Mouse (Mus musculus): ENCODE results near the gene Med12. TPM values are rescaled to one million over a fixed set of nuclear protein-coding genes. Genes with fewer than 3 reads are reported as not detected.

Gene Med12
- total and polyA plus RNA-seq, 2 experiments from 2014 or later, result 12.8 to 47.2 TPM

DNA sequence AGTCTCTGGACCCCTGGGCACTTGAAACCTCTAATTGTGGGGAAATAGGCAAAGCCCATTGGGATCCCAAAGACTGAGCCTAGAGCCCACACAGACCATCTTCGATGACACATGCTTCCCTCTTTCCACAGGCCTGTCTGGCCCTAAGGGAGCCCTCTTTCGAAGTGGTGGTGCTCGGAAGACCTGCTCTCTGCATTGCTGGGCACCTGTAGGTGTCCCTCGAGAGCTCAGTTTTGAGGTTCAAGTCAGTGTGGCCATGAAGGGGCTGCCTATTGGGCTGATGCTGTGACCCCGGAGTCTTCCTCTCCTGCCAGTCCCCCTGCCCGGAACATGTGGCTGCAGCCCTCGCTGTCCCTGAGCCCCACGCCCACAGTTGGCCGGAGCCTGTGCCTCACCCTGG is 27.8 kb downstream of the Med12 start:
- Histone ChIP-seq H3K4me2 (ENCODE audit: low read depth, low read length) (no peak overlapping the region), H3K9ac (replicated peaks; ENCODE audit: low read depth, low read length) (no peak overlapping the region), H3K27me3 (ENCODE audit: control insufficient read depth, insufficient read depth, low read length) (no peaks in the 10 kb centered on the region), H3K27ac (ENCODE audit: low read depth) (no peak overlapping the region), H3K36me3 (replicated peaks; ENCODE audit: control insufficient read depth, insufficient read depth, low read length) (no peaks in the 10 kb centered on the region), H3K9me3 (replicated peaks; ENCODE audit: control insufficient read depth, low read length) (no peaks in the 10 kb centered on the region), H3K4me1 (ENCODE audit: control insufficient read depth, insufficient read depth) (no peaks in the 10 kb centered on the region), H3K4me3 (ENCODE audit: low read depth, low read length) (no peak overlapping the region)
- WGBS, result 81% methylated on average over 9 of the region's 9 CpGs
- no peak for DNase-seq (ENCODE audit: low spot score)
- no peak for ATAC-seq (ENCODE audit: insufficient read depth, low read depth)
- no peak for TF ChIP-seq CTCF (IDR thresholded peaks at IDR 0.05; ENCODE audit: low read depth)
- no peak for TF ChIP-seq EP300 (IDR thresholded peaks at IDR 0.05; ENCODE audit: low read depth)

DNA sequence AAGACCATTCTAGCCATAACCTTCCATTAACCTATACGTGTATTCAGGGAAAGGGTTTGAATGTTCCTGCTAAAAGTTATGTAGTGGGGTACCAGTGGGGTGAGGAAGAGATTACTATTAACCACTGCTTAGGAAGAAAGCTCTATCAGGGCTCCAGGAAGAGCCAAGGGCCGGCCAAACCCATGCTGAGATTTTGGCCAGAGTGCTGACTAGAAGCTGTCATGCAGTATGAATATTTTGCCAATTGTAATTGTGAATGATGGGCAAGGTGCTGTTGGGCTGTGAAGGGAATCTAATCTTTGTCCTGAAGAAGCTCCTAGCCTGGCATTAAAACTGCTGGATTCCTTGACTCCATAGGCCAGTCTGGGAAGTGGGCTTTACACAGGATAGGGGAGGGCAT is 30.8 kb downstream of the Med12 start:
- Histone ChIP-seq H3K27ac (ENCODE audit: low read depth) (no peak overlapping the region), H3K4me1 (ENCODE audit: control insufficient read depth, insufficient read depth) (no peaks in the 10 kb centered on the region), H3K27me3 (ENCODE audit: control insufficient read depth, insufficient read depth, low read length) (no peaks in the 10 kb centered on the region), H3K36me3 (replicated peaks; ENCODE audit: control insufficient read depth, insufficient read depth, low read length) (no peaks in the 10 kb centered on the region), H3K9ac (replicated peaks; ENCODE audit: low read depth, low read length) (no peak overlapping the region), H3K9me3 (replicated peaks; ENCODE audit: control insufficient read depth, low read length) (no peaks in the 10 kb centered on the region), H3K4me2 (ENCODE audit: low read depth, low read length) (no peak overlapping the region), H3K4me3 (ENCODE audit: low read depth, low read length) (no peak overlapping the region)
- 39% methylated on average over 2 of the region's 2 CpGs for WGBS
- no peak for ATAC-seq (ENCODE audit: insufficient read depth, low read depth)
- TF ChIP-seq EP300 (IDR thresholded peaks at IDR 0.05; ENCODE audit: low read depth) (no peak), CTCF (IDR thresholded peaks at IDR 0.05; ENCODE audit: low read depth) (no peak)
- no peak for DNase-seq (ENCODE audit: low spot score)

DNA sequence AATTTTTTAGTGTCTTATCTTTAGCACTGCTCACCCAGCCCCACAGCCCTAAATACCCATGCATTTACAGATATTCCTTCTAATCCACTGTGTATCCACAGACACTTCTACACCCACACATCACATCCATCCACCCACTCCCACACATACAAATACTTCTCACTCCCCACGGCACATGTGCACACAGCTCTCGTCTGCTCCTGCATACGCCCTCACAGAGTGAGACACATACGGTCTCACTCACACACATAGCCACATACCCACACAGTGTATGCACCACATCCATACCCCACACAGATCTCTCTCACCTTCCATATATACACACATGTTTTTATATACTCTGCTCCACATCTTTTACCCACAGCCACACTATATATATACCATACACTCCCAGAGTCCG is 35.5 kb downstream of the Med12 start:
- no peak overlapping the region for H3K4me3 ChIP-seq (ENCODE audit: low read depth, low read length)
- DNase-seq (ENCODE audit: low spot score) (no peak), ATAC-seq (ENCODE audit: insufficient read depth, low read depth) (no peak)
- H3K9ac ChIP-seq (replicated peaks; ENCODE audit: low read depth, low read length), result no peak overlapping the region
- TF ChIP-seq CTCF (IDR thresholded peaks at IDR 0.05; ENCODE audit: low read depth) (no peak), EP300 (IDR thresholded peaks at IDR 0.05; ENCODE audit: low read depth) (no peak)
- no peaks in the 10 kb centered on the region for H3K27me3 ChIP-seq (ENCODE audit: control insufficient read depth, insufficient read depth, low read length)
- no peaks in the 10 kb centered on the region for H3K9me3 ChIP-seq (replicated peaks; ENCODE audit: control insufficient read depth, low read length)
- no peaks in the 10 kb centered on the region for H3K4me1 ChIP-seq (ENCODE audit: control insufficient read depth, insufficient read depth)
- no peak overlapping the region for H3K27ac ChIP-seq (ENCODE audit: low read depth)
- no peaks in the 10 kb centered on the region for H3K36me3 ChIP-seq (replicated peaks; ENCODE audit: control insufficient read depth, insufficient read depth, low read length)
- no peak overlapping the region for H3K4me2 ChIP-seq (ENCODE audit: low read depth, low read length)
- WGBS, result 84% methylated on average over 5 of the region's 5 CpGs

DNA sequence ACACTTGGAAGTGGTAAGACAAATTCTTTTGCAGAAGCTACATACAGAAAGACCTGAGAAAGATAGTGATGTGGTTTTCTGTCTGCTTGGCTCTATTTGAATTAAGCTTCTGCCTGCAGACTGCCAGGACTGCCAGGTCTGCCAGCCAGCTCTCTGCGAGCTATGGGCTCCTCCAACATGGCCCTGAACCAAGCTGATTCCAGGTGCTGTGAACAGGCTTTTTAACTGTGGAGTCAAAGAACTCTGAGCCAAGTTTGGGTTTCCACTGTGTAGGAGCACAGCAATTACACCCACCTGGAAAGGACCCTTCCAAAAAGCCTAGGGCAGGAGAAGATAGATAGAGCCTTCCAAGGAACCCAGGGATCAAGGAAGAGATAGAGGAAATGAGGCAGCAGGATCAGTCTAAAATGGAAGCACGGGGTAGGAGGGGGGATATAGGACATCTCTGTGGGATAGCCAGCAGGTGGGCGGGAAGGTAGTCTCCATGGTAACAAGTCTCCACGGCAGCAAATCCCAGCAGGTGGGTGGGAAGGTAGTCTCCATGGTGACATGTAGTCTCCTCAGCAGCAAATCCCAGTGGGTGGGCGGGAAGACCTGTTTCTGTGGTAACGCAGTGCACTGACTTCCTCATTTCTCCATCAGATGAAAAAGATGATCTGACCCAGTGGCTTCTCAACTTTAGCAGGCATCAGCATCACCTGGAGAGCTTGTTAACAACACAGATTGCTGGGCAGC is 40.0 kb downstream of the Med12 start:
- Histone ChIP-seq H3K9me3 (replicated peaks; ENCODE audit: control insufficient read depth, low read length) (no peaks in the 10 kb centered on the region), H3K36me3 (replicated peaks; ENCODE audit: control insufficient read depth, insufficient read depth, low read length) (no peaks in the 10 kb centered on the region), H3K9ac (replicated peaks; ENCODE audit: low read depth, low read length) (no peak overlapping the region), H3K4me1 (ENCODE audit: control insufficient read depth, insufficient read depth) (no peaks in the 10 kb centered on the region), H3K27ac (ENCODE audit: low read depth) (no peak overlapping the region), H3K4me2 (ENCODE audit: low read depth, low read length) (no peak overlapping the region), H3K27me3 (ENCODE audit: control insufficient read depth, insufficient read depth, low read length) (no peaks in the 10 kb centered on the region), H3K4me3 (ENCODE audit: low read depth, low read length) (no peak overlapping the region)
- DNase-seq (ENCODE audit: low spot score), result no peak
- ATAC-seq (ENCODE audit: insufficient read depth, low read depth), result no peak
- WGBS, result 38% methylated on average over 6 of the region's 6 CpGs
- TF ChIP-seq CTCF (IDR thresholded peaks at IDR 0.05; ENCODE audit: low read depth), result no peak
- no peak for TF ChIP-seq EP300 (IDR thresholded peaks at IDR 0.05; ENCODE audit: low read depth)

DNA sequence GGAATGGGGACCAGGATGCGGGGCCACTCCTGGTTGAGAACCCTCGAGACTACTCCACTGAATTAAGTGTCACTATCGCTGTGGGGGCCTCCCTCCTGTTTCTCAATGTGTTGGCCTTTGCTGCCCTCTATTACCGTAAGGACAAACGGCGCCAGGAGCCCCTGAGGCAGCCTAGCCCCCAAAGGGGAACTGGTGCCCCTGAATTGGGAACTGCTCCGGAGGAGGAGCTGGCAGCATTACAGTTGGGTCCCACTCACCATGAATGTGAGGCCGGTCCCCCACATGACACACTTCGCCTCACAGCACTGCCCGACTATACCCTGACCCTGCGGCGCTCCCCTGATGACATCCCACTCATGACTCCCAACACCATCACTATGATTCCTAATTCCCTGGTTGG is 45.9 kb downstream of the Med12 start:
- Histone ChIP-seq H3K27me3 (ENCODE audit: control insufficient read depth, insufficient read depth, low read length) (no peaks in the 10 kb centered on the region), H3K4me2 (ENCODE audit: low read depth, low read length) (no peak overlapping the region), H3K4me1 (ENCODE audit: control insufficient read depth, insufficient read depth) (no peaks in the 10 kb centered on the region), H3K4me3 (ENCODE audit: low read depth, low read length) (no peak overlapping the region), H3K9me3 (replicated peaks; ENCODE audit: control insufficient read depth, low read length) (no peaks in the 10 kb centered on the region), H3K27ac (ENCODE audit: low read depth) (no peak overlapping the region), H3K36me3 (replicated peaks; ENCODE audit: control insufficient read depth, insufficient read depth, low read length) (no peaks in the 10 kb centered on the region), H3K9ac (replicated peaks; ENCODE audit: low read depth, low read length) (no peak overlapping the region)
- 85% methylated on average over 12 of the region's 12 CpGs for WGBS
- no peak for DNase-seq (ENCODE audit: low spot score)
- TF ChIP-seq EP300 (IDR thresholded peaks at IDR 0.05; ENCODE audit: low read depth), result no peak
- no peak for ATAC-seq (ENCODE audit: insufficient read depth, low read depth)

Measured in heart, postnatal 0 days (tissue).